ENCODE assay signal across 8 mouse cellular contexts in genomic region chr11:55405601-55406469, GRCm38 (mm10). TPM values are rescaled to one million over a fixed set of nuclear protein-coding genes. Genes with fewer than 3 reads are reported as not detected.
DNase-seq lines count a peak whose midpoint lies in the region; ATAC-seq lines count a peak whose summit lies in the region.

No protein-coding gene starts in this region.

- H3K4me1 ChIP-seq in neural tube, embryonic 13.5 days (replicated peaks): no peaks in the 10 kb centered on the region
- no peaks in the 10 kb centered on the region for H3K4me1 ChIP-seq in neural tube, embryonic 15.5 days
- H3K4me1 ChIP-seq in stomach, embryonic 15.5 days: no peaks in the 10 kb centered on the region

- ATAC-seq in neural tube, embryonic 13.5 days (ENCODE audit: low read depth): no peak
- ATAC-seq in neural tube, embryonic 15.5 days (ENCODE audit: low FRiP score): no peak
- ATAC-seq in stomach, embryonic 15.5 days (ENCODE audit: insufficient read depth, low FRiP score, low read depth): peak; percentile 52; the same call in 1 of the 2 replicates

- no peak overlapping the region for H3K9ac ChIP-seq in neural tube, embryonic 13.5 days
- no peak overlapping the region for H3K9ac ChIP-seq in neural tube, embryonic 15.5 days (replicated peaks)
- no peak overlapping the region for H3K9ac ChIP-seq in stomach, embryonic 15.5 days

- no peak overlapping the region for H3K4me3 ChIP-seq in neural tube, embryonic 13.5 days
- H3K4me3 ChIP-seq in neural tube, embryonic 15.5 days (replicated peaks): no peak overlapping the region
- no peak overlapping the region for H3K4me3 ChIP-seq in stomach, embryonic 15.5 days (replicated peaks)

- peak overlapping the region; percentile 52 for H3K27ac ChIP-seq in neural tube, embryonic 13.5 days (replicated peaks)
- H3K27ac ChIP-seq in neural tube, embryonic 15.5 days (replicated peaks): no peak overlapping the region
- H3K27ac ChIP-seq in stomach, embryonic 15.5 days: peak overlapping the region; percentile 55

- H3K9me3 ChIP-seq in neural tube, embryonic 13.5 days: no peaks in the 10 kb centered on the region
- no peaks in the 10 kb centered on the region for H3K9me3 ChIP-seq in neural tube, embryonic 15.5 days (replicated peaks)
- H3K9me3 ChIP-seq in stomach, embryonic 15.5 days: no peaks in the 10 kb centered on the region

- DNase-seq in heart, adult 8-10 months (ENCODE audit: low spot score): peak; percentile 72
- peak; percentile 88 for DNase-seq in kidney, postnatal 10 days
- DNase-seq in thymus, postnatal 14 days: no peak
- no peak for DNase-seq in cerebellum, postnatal 4 days (ENCODE audit: low spot score in 2 of 2)
- no peak for DNase-seq in urinary bladder, postnatal 25 days (ENCODE audit: low spot score)

- H3K4me2 ChIP-seq in neural tube, embryonic 13.5 days: no peak overlapping the region
- no peak overlapping the region for H3K4me2 ChIP-seq in neural tube, embryonic 15.5 days
- H3K4me2 ChIP-seq in stomach, embryonic 15.5 days: no peak overlapping the region

- 58% methylated on average over 8 of the region's 8 CpGs for WGBS in neural tube, embryonic 13.5 days
- WGBS in neural tube, embryonic 15.5 days: 76% methylated on average over 8 of the region's 8 CpGs
- 48% methylated on average over 8 of the region's 8 CpGs for WGBS in stomach, embryonic 15.5 days

- peaks cover 44% of the 10 kb centered on the region for H3K36me3 ChIP-seq in neural tube, embryonic 13.5 days
- peaks cover 9% of the 10 kb centered on the region for H3K36me3 ChIP-seq in neural tube, embryonic 15.5 days
- H3K36me3 ChIP-seq in stomach, embryonic 15.5 days: peaks cover 53% of the 10 kb centered on the region

- H3K27me3 ChIP-seq in neural tube, embryonic 13.5 days: no peaks in the 10 kb centered on the region
- H3K27me3 ChIP-seq in neural tube, embryonic 15.5 days (replicated peaks): no peaks in the 10 kb centered on the region
- H3K27me3 ChIP-seq in stomach, embryonic 15.5 days (replicated peaks): no peaks in the 10 kb centered on the region

RNA-seq across cellular contexts. Expression of gene Sparc, which starts 17.1 kb away (rescaled TPM):
- 730 and 747 TPM in 2 replicates for polyA plus RNA-seq in neural tube, embryonic 13.5 days (2015; fragmentation: Nextera tagmentation; extraction: Ambion mirVana)
- polyA plus RNA-seq in neural tube, embryonic 15.5 days (2015; fragmentation: Nextera tagmentation; extraction: Ambion mirVana): 747 and 833 TPM in 2 replicates
- total RNA-seq in heart, adult 8-10 months (2022): 100 to 1,000 TPM; 202 to 357 (median 299) TPM
- polyA plus RNA-seq in stomach, embryonic 15.5 days (2015; fragmentation: Nextera tagmentation; extraction: Ambion mirVana): 1,683 and 1,927 TPM in 2 replicates

RNA-seq across cellular contexts. Expression of gene Atox1, which starts 55.2 kb away (rescaled TPM):
- polyA plus RNA-seq in neural tube, embryonic 13.5 days (2015; fragmentation: Nextera tagmentation; extraction: Ambion mirVana): 281 and 343 TPM in 2 replicates
- 303 and 338 TPM in 2 replicates for polyA plus RNA-seq in neural tube, embryonic 15.5 days (2015; fragmentation: Nextera tagmentation; extraction: Ambion mirVana)
- total RNA-seq in heart, adult 8-10 months (2022): 100 to 1,000 TPM in 3 of 4 experiments, 10 to 100 TPM in 1; 94.6 to 115 (median 104) TPM
- 385 and 409 TPM in 2 replicates for polyA plus RNA-seq in stomach, embryonic 15.5 days (2015; fragmentation: Nextera tagmentation; extraction: Ambion mirVana)

Comparison
In these comparisons a context has a peak if more than half of its experiments do, and no peak if none do; other contexts are left out.
1. DNase-seq: peak in heart, adult 8-10 months (single experiment) and kidney, postnatal 10 days (single experiment); none in thymus, postnatal 14 days (single experiment), cerebellum, postnatal 4 days (0 of 2) and urinary bladder, postnatal 25 days (single experiment).